Mouse (Mus musculus): ENCODE results near the gene Eprs. TPM values are rescaled to one million over a fixed set of nuclear protein-coding genes. Genes with fewer than 3 reads are reported as not detected.
A peak's percentile ranks its signal among the peaks of the same experiment; 100 is the strongest.
"Not testable (repeated sequence)": the region's sequence is repeated elsewhere in the genome, so short reads cannot be mapped to it uniquely, and the experiment has no call there.

Gene Eprs
- 128 and 137 TPM in 2 replicates for polyA plus RNA-seq (2016; fragmentation: Nextera tagmentation; extraction: Ambion mirVana)

DNA sequence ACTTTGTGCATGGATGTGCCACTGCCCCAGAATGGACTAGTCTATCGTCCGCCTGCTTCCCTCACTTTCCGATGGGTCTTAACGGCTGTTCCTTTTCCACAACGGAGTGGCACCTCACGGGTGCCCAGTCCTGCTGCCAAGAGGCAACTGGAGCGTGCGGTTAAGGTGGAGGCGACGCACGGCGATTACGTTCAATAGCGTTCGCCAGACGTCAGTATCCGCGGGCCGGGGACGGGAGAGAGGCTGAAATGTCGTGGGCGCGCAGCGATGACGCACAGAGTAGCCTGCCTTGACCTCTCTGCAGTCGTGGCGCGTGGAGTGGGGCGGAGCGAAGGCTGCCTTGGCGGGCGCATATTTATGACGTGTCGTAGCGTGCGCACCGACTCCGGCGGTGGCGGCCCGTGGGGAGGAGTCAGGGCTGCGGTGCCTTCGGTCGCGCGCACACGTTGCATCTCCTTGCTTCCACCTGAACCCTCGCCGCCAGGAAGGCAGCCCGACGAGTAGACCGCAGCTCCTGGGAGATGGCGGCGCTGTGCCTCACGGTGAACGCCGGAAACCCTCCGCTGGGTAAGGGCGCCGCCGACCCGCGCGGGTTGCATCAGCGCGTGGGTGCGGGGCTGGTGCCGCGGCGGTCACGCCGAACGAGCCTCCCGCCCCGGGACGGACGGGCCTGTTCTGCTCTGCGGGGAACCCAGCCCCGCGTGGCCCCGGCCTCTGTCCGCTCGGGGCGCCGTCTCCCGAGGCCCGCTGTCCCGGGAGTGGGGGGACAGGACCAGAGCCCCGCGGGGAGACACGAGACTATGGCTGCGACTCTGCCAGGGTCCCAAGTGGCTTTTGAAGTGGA is at the start of gene Eprs:
Eprs (plus strand) TSS at position 368 of the 844 bp plus-strand sequence.
- WGBS, result under 1% methylated on average over 91 of the region's 92 CpGs
- H3K27ac ChIP-seq, result peak within 1 kb of the TSS; percentile 86
- H3K9ac ChIP-seq, result peak within 1 kb of the TSS; percentile 68
- no peaks in the 10 kb centered on the region for H3K9me3 ChIP-seq
- H3K4me1 ChIP-seq, result peaks cover 25% of the 10 kb centered on the region
- H3K4me3 ChIP-seq (replicated peaks), result peak within 1 kb of the TSS; percentile 72
- ATAC-seq (ENCODE audit: low FRiP score), result peak; percentile 96
- H3K27me3 ChIP-seq, result no peaks in the 10 kb centered on the region
- peaks cover 13% of the 10 kb centered on the region for H3K36me3 ChIP-seq (replicated peaks)
- peak within 1 kb of the TSS; percentile 72 for H3K4me2 ChIP-seq

GRCm38 (mm10) chr1:185314546-185314945 is 48.3 kb upstream of the Eprs start:
- 95% methylated on average over 4 of the region's 4 CpGs for whole genome bisulfite sequencing

GRCm38 (mm10) chr1:185315846-185316568 is 46.8 kb upstream of the Eprs start:
- 93% methylated on average over 16 of the region's 16 CpGs for WGBS
- Histone ChIP-seq H3K4me3 (replicated peaks) (no peak overlapping the region), H3K9ac (no peak overlapping the region), H3K9me3 (no peaks in the 10 kb centered on the region), H3K36me3 (replicated peaks) (peaks cover 74% of the 10 kb centered on the region), H3K27ac (no peak overlapping the region), H3K4me2 (no peak overlapping the region), H3K27me3 (no peaks in the 10 kb centered on the region), H3K4me1 (no peaks in the 10 kb centered on the region)
- no peak for ATAC-seq (ENCODE audit: low FRiP score)

More at GRCm38 (mm10) chr1:185314546-185314945, 48.3 kb upstream of the Eprs start:
- no peak overlapping the region for H3K9ac ChIP-seq
- peaks cover 64% of the 10 kb centered on the region for H3K36me3 ChIP-seq (replicated peaks)
- H3K4me3 ChIP-seq (replicated peaks), result no peak overlapping the region
- no peaks in the 10 kb centered on the region for H3K9me3 ChIP-seq
- no peak for ATAC-seq (ENCODE audit: low FRiP score)
- no peaks in the 10 kb centered on the region for H3K4me1 ChIP-seq
- no peak overlapping the region for H3K4me2 ChIP-seq
- H3K27me3 ChIP-seq, result no peaks in the 10 kb centered on the region
- no peak overlapping the region for H3K27ac ChIP-seq

- not testable (repeated sequence) for ATAC-seq (ENCODE audit: low FRiP score); H3K27ac ChIP-seq; H3K9me3 ChIP-seq; H3K27me3 ChIP-seq; H3K9ac ChIP-seq
- Histone ChIP-seq H3K4me3 (replicated peaks) (peak overlapping the region; percentile 92; the same call in 1 of the 2 replicates), H3K4me2 (peak overlapping the region; percentile 59), H3K4me1 (peaks cover 17% of the 10 kb centered on the region), H3K36me3 (replicated peaks) (peaks cover 37% of the 10 kb centered on the region)
- 65% methylated on average over 3 of the region's 3 CpGs for WGBS
Measured at GRCm38 (mm10) chr1:185327754-185328345, 35.0 kb upstream of the Eprs start.

- H3K9ac ChIP-seq, result peak within 1 kb of the TSS; percentile 94
- no peaks in the 10 kb centered on the region for H3K9me3 ChIP-seq
- WGBS, result under 1% methylated on average over 74 of the region's 76 CpGs
- H3K4me1 ChIP-seq, result peaks cover 28% of the 10 kb centered on the region
- peak within 1 kb of the TSS; percentile 59 for H3K4me2 ChIP-seq
- peak; percentile 88 for ATAC-seq (ENCODE audit: low FRiP score)
- H3K4me3 ChIP-seq (replicated peaks), result peak within 1 kb of the TSS; percentile 92
- H3K27me3 ChIP-seq, result no peaks in the 10 kb centered on the region
- peak within 1 kb of the TSS; percentile 94 for H3K27ac ChIP-seq
- H3K36me3 ChIP-seq (replicated peaks), result peaks cover 26% of the 10 kb centered on the region
Measured at GRCm38 (mm10) chr1:185328721-185329610, 33.9 kb upstream of the Eprs start, which contains the start of gene Iars2. Iars2 (minus strand) TSS chr1:185329396.

- H3K36me3 ChIP-seq (replicated peaks), result peaks cover 18% of the 10 kb centered on the region
- peaks cover 36% of the 10 kb centered on the region for H3K4me1 ChIP-seq
- no peak overlapping the region for H3K9ac ChIP-seq
- no peak overlapping the region for H3K4me3 ChIP-seq (replicated peaks)
- WGBS, result 89% methylated on average over 8 of the region's 8 CpGs
- H3K27ac ChIP-seq, result no peak overlapping the region
- no peaks in the 10 kb centered on the region for H3K27me3 ChIP-seq
- no peaks in the 10 kb centered on the region for H3K9me3 ChIP-seq
- ATAC-seq (ENCODE audit: low FRiP score), result no peak
- H3K4me2 ChIP-seq, result no peak overlapping the region
Measured at GRCm38 (mm10) chr1:185329851-185330250, 33.0 kb upstream of the Eprs start.

- Histone ChIP-seq H3K27ac (no peak overlapping the region; the same call in 1 of the 2 replicates), H3K27me3 (no peaks in the 10 kb centered on the region), H3K4me2 (peak overlapping the region; percentile 65; the same call in 1 of the 2 replicates), H3K36me3 (replicated peaks) (peaks cover 8% of the 10 kb centered on the region; the same call in 1 of the 2 replicates), H3K9ac (no peak overlapping the region), H3K4me3 (replicated peaks) (no peak overlapping the region), H3K4me1 (peaks cover 44% of the 10 kb centered on the region), H3K9me3 (no peaks in the 10 kb centered on the region)
- 57% methylated on average over 5 of the region's 5 CpGs for WGBS
- no peak for ATAC-seq (ENCODE audit: low FRiP score)
Measured at GRCm38 (mm10) chr1:185331364-185331763, 31.5 kb upstream of the Eprs start.

DNA sequence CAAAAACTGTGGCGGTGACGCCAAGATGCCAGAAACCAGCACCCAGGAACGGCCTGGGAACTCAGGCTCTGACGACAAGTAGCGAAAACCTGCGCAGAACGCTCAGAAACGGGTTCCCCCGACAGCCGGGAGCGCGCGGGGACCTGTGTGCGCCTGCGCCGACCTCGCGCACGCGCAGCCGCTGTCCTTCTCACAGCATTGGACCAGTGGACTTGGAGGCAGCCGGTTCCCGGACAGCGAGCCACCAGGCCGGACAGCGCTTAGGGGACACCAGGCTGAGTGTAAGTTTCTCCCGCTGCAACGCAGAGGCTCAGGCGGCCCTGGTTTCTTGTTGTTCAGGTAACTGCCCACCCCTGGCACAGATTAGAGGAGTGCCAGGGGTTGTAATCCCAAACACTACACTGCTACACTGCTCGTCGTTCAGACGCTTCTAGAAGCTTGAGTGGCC is 30.8 kb upstream of the Eprs start, which contains the start of gene Bpnt1:
Bpnt1 (plus strand) TSS at position 167 of the 448 bp plus-strand sequence.
- peak; percentile 88 for ATAC-seq (ENCODE audit: low FRiP score)
- H3K4me2 ChIP-seq, result peak within 1 kb of the TSS; percentile 65
- H3K9ac ChIP-seq, result peak within 1 kb of the TSS; percentile 65
- H3K27ac ChIP-seq, result peak within 1 kb of the TSS; percentile 90
- H3K4me3 ChIP-seq (replicated peaks), result peak within 1 kb of the TSS; percentile 53
- under 1% methylated on average over 32 of the region's 32 CpGs for WGBS
- H3K4me1 ChIP-seq, result peaks cover 47% of the 10 kb centered on the region
- H3K9me3 ChIP-seq, result no peaks in the 10 kb centered on the region
- H3K27me3 ChIP-seq, result no peaks in the 10 kb centered on the region
- peaks cover 1% of the 10 kb centered on the region; the same call in 1 of the 2 replicates for H3K36me3 ChIP-seq (replicated peaks)

DNA sequence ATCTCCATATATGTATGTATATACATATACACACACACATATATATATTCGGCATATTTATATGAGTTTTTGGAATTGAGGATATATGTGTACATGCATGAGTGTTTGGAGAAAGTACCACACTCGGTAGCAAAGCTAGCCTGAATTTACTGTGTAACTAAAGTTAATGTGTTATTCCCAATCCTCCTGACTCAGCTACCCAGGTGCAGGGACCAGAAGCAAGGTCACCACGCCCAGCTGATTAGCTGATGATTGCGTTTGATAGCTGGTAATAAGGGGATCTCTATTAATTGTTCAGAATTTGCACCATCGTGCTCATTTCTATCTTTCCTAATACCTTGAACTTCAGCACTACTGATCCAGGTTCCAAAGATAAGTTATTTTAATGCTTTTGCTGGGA is 29.2 kb upstream of the Eprs start:
- no peak for ATAC-seq (ENCODE audit: low FRiP score)
- peaks cover 2% of the 10 kb centered on the region for H3K36me3 ChIP-seq (replicated peaks)
- H3K9me3 ChIP-seq, result no peaks in the 10 kb centered on the region
- H3K9ac ChIP-seq, result no peak overlapping the region
- WGBS, result 87% methylated on average over 5 of the region's 5 CpGs
- H3K27ac ChIP-seq, result no peak overlapping the region
- H3K4me1 ChIP-seq, result peaks cover 41% of the 10 kb centered on the region
- H3K4me3 ChIP-seq (replicated peaks), result no peak overlapping the region
- H3K4me2 ChIP-seq, result peak overlapping the region; percentile 65; the same call in 1 of the 2 replicates
- no peaks in the 10 kb centered on the region for H3K27me3 ChIP-seq

DNA sequence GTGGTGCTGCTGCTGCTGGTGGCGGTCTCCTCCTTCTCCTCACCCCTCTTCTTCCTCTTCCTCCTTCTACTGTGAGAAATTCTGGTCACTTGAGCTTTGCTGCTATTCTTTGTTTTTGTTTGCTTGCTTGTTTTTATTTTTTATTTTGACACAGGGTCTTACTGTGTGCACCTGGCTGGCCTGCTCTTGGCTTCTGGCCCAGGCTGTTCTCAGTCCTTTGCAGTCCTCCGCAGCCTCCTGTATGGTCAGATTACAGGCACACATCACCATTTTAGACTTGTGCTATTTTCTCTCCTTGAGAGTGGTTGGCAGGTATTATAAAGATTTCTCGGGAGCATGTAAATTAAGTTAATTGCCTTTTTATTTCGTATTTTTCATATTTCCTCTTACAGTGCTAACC is 28.7 kb upstream of the Eprs start:
- H3K4me3 ChIP-seq (replicated peaks), result no peak overlapping the region
- ATAC-seq (ENCODE audit: low FRiP score), result no peak
- 94% methylated on average over 4 of the region's 4 CpGs for WGBS
- peaks cover 41% of the 10 kb centered on the region for H3K4me1 ChIP-seq
- no peak overlapping the region for H3K9ac ChIP-seq
- H3K9me3 ChIP-seq, result no peaks in the 10 kb centered on the region
- H3K27me3 ChIP-seq, result no peaks in the 10 kb centered on the region
- no peak overlapping the region for H3K4me2 ChIP-seq
- peaks cover 3% of the 10 kb centered on the region for H3K36me3 ChIP-seq (replicated peaks)
- H3K27ac ChIP-seq, result no peak overlapping the region

DNA sequence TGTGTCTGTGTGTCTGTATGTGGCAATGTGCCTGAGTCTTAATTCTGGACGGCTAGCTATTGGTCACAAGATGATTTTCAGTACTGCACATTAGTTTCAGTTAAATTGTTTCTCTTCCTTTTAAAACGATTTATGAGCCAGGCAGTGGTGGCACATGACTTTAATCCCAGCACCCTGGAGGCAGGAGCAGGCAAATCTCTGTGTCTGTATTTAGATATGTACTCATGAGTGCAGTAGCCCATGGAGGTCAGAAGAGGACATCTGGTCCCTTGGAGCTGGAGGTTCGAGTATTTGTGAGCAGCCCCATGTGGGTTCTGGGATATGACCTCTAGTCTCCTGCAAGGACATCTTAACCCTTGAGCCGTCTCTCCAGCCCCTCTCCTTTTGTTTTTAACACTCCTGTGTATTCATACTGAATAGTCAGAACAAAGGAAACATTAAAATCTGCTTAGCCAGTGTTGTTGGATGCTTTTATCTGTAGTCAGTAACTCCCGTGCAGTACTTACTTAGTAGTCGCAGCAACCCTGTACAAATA is 27.5 kb upstream of the Eprs start:
- Histone ChIP-seq H3K4me1 (peaks cover 36% of the 10 kb centered on the region), H3K9me3 (no peaks in the 10 kb centered on the region), H3K4me3 (replicated peaks) (no peak overlapping the region), H3K9ac (no peak overlapping the region), H3K27ac (no peak overlapping the region), H3K27me3 (no peaks in the 10 kb centered on the region), H3K4me2 (no peak overlapping the region), H3K36me3 (replicated peaks) (peaks cover 11% of the 10 kb centered on the region)
- ATAC-seq (ENCODE audit: low FRiP score), result no peak
- WGBS, result 74% methylated on average over 6 of the region's 6 CpGs

Data from forebrain, embryonic 12.5 days (tissue).